Mouse (Mus musculus): ENCODE measurements around the gene Ecpas. TPM values are rescaled to one million over a fixed set of nuclear protein-coding genes. Genes with fewer than 3 reads are reported as not detected.

Ecpas gene
- 10 to 100 TPM; 74.9 to 95.6 TPM for total RNA-seq (2023)

DNA sequence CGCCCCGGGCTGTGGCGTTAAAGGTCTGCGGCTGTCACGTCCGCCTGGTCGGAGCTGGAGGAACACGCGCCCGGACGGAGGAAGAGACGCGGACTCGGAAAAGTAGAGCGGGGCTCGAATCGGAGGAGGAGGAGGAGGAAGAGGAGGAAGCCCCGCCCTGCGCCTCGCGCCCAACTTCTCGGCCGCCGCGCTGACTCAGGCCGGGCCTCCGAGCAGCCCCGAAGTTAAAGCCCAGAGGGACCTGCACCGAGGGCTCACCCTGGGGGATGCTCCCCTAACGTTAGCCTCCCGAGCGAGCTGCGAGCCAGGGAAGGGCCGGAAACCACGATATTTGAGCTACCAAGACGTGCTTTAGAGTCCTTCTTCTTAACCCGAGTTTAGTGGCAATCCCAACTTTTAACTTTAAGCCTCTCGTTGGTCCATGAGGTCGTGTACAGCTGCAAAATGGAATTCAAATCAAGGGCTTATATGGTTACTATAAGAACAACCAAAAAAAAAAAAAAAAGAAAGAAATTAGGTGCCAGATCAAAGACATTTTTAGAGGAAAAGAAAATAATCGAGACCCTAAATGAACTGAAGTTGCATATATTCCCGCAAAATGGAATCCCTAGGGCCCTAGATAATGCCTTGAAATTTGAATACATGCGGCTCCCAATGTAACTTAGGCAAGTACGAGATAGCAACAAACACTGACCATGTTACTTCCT lies at the start of gene Ecpas:
Ecpas (minus strand) TSS at position 121 of the 707 bp plus-strand sequence.

DNA sequence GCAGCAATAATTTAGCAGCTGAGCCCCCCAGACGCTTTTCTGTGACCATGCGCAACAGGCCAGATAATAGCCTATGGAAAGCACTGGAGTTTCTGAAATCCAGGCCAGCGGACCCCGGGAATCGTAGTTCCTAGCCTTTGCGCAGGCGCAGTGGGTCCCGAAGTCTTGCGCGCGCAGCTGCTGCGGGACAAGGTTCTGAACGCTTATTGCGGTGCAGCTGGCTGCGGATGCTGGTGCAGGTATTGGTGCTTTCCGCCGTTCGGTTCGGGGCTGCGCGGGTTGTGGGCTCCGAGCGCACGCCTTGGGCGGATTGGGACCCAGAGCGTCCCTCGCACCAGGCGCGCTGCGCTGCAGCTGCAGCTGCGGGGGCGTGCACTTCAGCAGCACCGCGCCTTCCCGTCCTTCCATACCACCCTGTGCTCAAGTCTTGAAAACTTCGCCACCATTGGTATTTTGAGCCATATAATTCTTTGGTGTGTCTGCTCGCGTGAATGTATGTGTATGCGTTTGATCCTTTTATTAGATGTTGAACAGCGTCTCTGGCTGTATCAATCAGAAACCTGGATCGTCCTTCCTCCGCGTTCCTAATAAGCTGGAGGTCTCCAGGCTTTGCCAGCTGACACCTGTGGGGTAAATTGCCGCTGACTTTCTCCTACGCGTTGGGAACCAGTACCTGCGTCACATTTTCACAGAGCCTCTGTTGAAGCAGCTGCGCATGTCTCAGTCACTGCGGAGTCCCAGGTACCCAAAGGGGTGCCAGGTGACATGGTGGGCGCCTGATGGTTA lies 31.1 kb upstream of the Ecpas start, which contains the start of gene Zkscan16:
Zkscan16 (plus strand) TSS at position 209 of the 786 bp plus-strand sequence.

DNA sequence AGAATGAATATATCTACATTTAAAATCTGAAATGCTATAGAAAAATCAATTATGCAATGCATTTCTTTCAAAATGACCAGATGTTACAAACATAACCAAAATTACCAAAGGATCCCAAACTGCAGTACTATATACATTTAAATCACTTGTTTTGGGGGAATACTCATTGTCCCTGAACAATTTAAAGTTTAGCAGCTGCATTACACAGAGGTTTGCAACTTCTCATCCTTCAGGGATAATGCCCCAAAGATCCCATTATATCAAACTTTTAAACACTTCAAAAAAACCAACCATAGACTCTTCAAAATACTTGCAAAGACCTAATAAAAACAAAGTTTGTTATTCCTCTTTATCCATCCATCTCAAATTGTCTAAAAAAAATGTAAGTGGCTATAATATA lies 124.9 kb downstream of the Ecpas start, which contains the start of gene Olfr267:
Olfr267 (minus strand) TSS at position 101 of the 400 bp plus-strand sequence.

Other genes with a start within 250 kb of the Ecpas start
- not detected for gene Olfr267, start 125.0 kb downstream of the Ecpas start, total RNA-seq (2023)
- gene Zkscan16, start 30.9 kb upstream of the Ecpas start, total RNA-seq (2023): not detected
- gene Ptgr1, start 74.4 kb upstream of the Ecpas start, total RNA-seq (2023): 10 to 100 TPM; 22.0 to 23.0 TPM
- 1 to 10 TPM; 5.8 to 7.1 TPM for gene Dnajc25, start 82.3 kb upstream of the Ecpas start, total RNA-seq (2023)
- gene Gm20503, start 90.5 kb upstream of the Ecpas start, total RNA-seq (2023): 1 to 10 TPM; 2.1 to 2.3 TPM
- 10 to 100 TPM; 83.1 to 98.3 TPM for gene Gng10, start 122.3 kb upstream of the Ecpas start, total RNA-seq (2023)
- not detected for gene AI481877, start 226.2 kb upstream of the Ecpas start, total RNA-seq (2023)